Mouse (Mus musculus) embryonic facial prominence, embryonic 10.5 days (tissue): ENCODE results near the gene Lsm11. TPM values are rescaled to one million over a fixed set of nuclear protein-coding genes. Genes with fewer than 3 reads are reported as not detected.

Experiments used
- polyA plus RNA-seq: library from polyadenylated mRNA; unstranded; fragments of >200 nt; fragmentation: Nextera tagmentation; extraction: Ambion mirVana; gene quantifications from 2 replicates; pipeline ENCODE4 v1.2.1, GENCODE M21; 2016

The Lsm11 gene
- polyA plus RNA-seq, 1 experiment from 2014 or later, result 7.3 TPM

Other genes starting within 250 kb of the Lsm11 start
- 63.7 and 67.8 TPM in 2 replicates for gene Clint1, start 92.9 kb downstream of the Lsm11 start, polyA plus RNA-seq
- gene Thg1l, start 10.6 kb upstream of the Lsm11 start, polyA plus RNA-seq, result 16.6 and 16.7 TPM in 2 replicates
- 0.12 and 0.13 TPM in 2 replicates for gene Sox30, start 35.4 kb upstream of the Lsm11 start, polyA plus RNA-seq
- gene Gm12166, start 107.4 kb upstream of the Lsm11 start, polyA plus RNA-seq, result 2.9 and 3.0 TPM in 2 replicates
- gene Adam19, start 111.1 kb upstream of the Lsm11 start, polyA plus RNA-seq, result 11.3 and 13.9 TPM in 2 replicates
- gene Nipal4, start 221.6 kb upstream of the Lsm11 start, polyA plus RNA-seq, result 0.29 and 0.71 TPM in 2 replicates